Mouse (Mus musculus) liver, adult 2 months (tissue): Measurements from ENCODE around the gene Gm49383. TPM values are rescaled to one million over a fixed set of nuclear protein-coding genes. Genes with fewer than 3 reads are reported as not detected.
"Not testable (repeated sequence)": the region's sequence is repeated elsewhere in the genome, so short reads cannot be mapped to it uniquely, and the experiment has no call there.

ENCODE experiments used
- DNase-seq: peaks from one replicate; pipeline ENCODE4 v3.0.0-alpha.2; 2011; ENCODE audit warnings: low read depth, low spot score; ENCODE audit errors: extremely low read depth
- H3K27ac ChIP-seq: fragments of 200-500 bp; replicated peaks from 2 replicates; pipeline ENCODE4 v1.5.1; 2012; ENCODE audit warnings: low read depth, mild to moderate bottlenecking, control low read depth, inconsistent platforms, low read length; ENCODE audit not compliant: insufficient read depth
- H3K27me3 ChIP-seq: fragments of 200-500 bp; 2 replicates; pipeline ENCODE4 v1.6.1; 2012; ENCODE audit warnings: mild to moderate bottlenecking, moderate library complexity, low read length, inconsistent platforms; ENCODE audit not compliant: control insufficient read depth, insufficient read depth
- H3K36me3 ChIP-seq: fragments of 200-500 bp; 2 replicates; pipeline ENCODE4 v1.6.1; 2012; ENCODE audit warnings: low read length, inconsistent platforms; ENCODE audit not compliant: control insufficient read depth, insufficient read depth
- H3K4me1 ChIP-seq: fragments of 200-500 bp; 2 replicates; pipeline ENCODE4 v1.6.1; 2011; ENCODE audit warnings: low read length; ENCODE audit not compliant: control insufficient read depth, insufficient read depth
- H3K4me3 ChIP-seq: fragments of 200-500 bp; 2 replicates; pipeline ENCODE4 v1.5.1; 2011; ENCODE audit warnings: low read depth, mild to moderate bottlenecking, control low read depth, low read length, moderate library complexity; ENCODE audit not compliant: insufficient read depth
- H3K79me2 ChIP-seq: fragments of 200-500 bp; 2 replicates; pipeline ENCODE4 v1.6.1; 2012; ENCODE audit warnings: inconsistent platforms, mild to moderate bottlenecking, low read length, moderate library complexity; ENCODE audit not compliant: control insufficient read depth, insufficient read depth
- H3K9ac ChIP-seq: fragments of 200-500 bp; 2 replicates; pipeline ENCODE4 v1.6.1; 2012; ENCODE audit warnings: low read depth, mild to moderate bottlenecking, control low read depth, inconsistent platforms, low read length
- CTCF ChIP-seq: fragments of 200-500 bp; IDR thresholded peaks from 2 replicates; pipeline ENCODE4 v1.5.1; 2011; ENCODE audit warnings: low read depth, low read length, control low read depth
- POLR2A ChIP-seq: fragments of 200-500 bp; IDR thresholded peaks from 2 replicates; pipeline ENCODE4 v1.6.1; 2011; ENCODE audit warnings: low read length, control low read depth; ENCODE audit not compliant: insufficient read depth; ENCODE audit errors: extremely low read depth
- WGBS: fragments of 180-500 bp; shearing (Covaris S2); methylation state at CpG from one replicate; pipeline ENCODE4 v1.1.7; 2018; 5-methylcytosine and 5-hydroxymethylcytosine counted together
- polyA plus RNA-seq: library from polyadenylated mRNA; depleted of rRNA; stranded (reverse); fragments of >200 nt; gene quantifications from 2 replicates; pipeline ENCODE4 v1.2.3, GENCODE M21; 2012
- total RNA-seq: library from RNA; depleted of rRNA; stranded (reverse); fragments of >200 nt; gene quantifications from 2 replicates; pipeline ENCODE4 v1.2.3, GENCODE M21; 2014

Gm49383 gene
- total and polyA plus RNA-seq, 2 experiments = 1.8 to 2.4 TPM

DNA sequence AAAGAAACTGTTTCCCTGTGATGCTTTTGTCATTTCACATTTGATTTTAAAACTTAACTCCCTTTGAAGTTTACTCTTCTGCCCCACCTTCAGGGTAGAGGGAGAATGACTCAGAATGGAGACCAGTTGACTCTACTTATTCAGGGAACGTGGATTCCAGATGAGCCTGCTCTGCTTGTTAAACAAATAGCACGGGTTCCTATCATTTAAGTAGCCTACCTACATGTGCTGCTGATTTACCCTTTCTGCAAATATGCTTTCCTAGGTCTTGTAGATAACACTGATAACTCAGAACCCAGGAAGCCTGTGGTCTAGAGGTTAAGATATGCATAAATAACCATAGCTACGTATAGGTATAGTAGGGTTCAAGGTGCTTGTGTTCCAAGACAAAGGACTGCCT lies 32.0 kb downstream of the Gm49383 start:
- DNase-seq = no peak
- H3K4me3 ChIP-seq = no peak overlapping the region
- H3K27me3 ChIP-seq = no peaks in the 10 kb centered on the region
- H3K9ac ChIP-seq = no peak overlapping the region
- TF ChIP-seq POLR2A (no peak), CTCF (no peak)
- no peaks in the 10 kb centered on the region for H3K79me2 ChIP-seq
- no peaks in the 10 kb centered on the region for H3K36me3 ChIP-seq
- H3K4me1 ChIP-seq = peaks cover 2% of the 10 kb centered on the region; the same call in 1 of the 2 replicates
- H3K27ac ChIP-seq = no peak overlapping the region
- WGBS = 65% methylated on average over 3 of the region's 3 CpGs

DNA sequence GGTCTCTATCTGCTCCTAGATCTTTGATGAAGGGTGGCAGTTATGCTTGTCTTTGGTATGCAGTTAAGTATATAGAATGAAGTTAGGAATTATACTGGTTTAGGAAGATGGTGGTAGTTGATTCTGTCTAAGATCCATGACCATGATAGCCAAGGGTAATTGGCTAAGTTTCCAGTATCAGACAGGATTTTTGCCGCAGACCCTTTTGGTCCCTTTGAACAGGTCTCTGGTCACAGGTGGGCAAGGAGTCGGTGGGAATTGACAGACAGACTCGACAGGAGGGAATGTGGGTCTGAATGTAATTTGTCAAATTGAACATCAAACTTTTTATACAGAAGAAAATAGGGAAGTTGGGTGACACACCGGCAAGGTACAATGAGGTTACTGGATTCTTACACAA lies 33.3 kb downstream of the Gm49383 start:
- not testable (repeated sequence) for H3K27me3 ChIP-seq, H3K79me2 ChIP-seq, DNase-seq, H3K27ac ChIP-seq, H3K4me3 ChIP-seq, H3K9ac ChIP-seq, H3K4me1 ChIP-seq, H3K36me3 ChIP-seq
- WGBS = 92% methylated on average over 4 of the region's 4 CpGs

DNA sequence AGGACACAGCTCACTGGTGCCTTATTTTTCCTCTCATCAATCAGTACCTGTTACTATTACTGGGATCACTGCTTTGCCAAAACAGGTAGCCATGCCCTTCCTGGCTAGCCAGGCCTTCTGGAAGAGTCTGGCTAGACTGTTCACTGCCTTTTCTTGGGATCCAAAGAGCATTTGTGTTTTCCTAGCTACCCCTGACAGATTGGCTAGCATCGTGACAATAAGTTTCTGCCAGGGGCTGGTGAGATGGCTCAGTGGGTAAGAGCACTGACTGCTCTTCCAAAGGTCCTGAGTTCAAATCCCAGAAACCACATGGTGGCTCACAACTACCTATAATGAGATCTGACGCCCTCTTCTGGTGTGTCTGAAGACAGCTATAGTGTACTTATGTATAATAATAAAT lies 36.2 kb downstream of the Gm49383 start:
- not testable (repeated sequence) for DNase-seq, H3K9ac ChIP-seq, H3K27ac ChIP-seq, H3K79me2 ChIP-seq, H3K4me3 ChIP-seq, H3K4me1 ChIP-seq, H3K27me3 ChIP-seq
- H3K36me3 ChIP-seq = peaks cover 20% of the 10 kb centered on the region
- WGBS = 89% methylated on average over 2 of the region's 2 CpGs

DNA sequence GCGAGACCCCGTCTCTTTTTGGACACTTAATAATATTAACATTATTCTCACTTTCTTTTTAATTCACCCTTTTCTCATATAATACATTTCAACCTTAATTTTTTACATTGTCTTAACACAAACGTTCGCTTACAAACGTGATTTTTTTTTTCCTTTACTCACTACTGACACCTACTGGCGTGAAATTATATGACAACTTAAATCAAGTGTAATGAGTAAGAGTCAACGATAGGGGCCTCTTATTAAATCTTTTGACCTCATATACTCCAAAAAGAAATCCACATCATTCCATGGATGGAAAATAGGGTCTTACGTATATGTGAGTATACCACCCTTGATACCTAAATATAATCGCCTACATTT lies 37.3 kb downstream of the Gm49383 start:
- peak; percentile 68 for DNase-seq

DNA sequence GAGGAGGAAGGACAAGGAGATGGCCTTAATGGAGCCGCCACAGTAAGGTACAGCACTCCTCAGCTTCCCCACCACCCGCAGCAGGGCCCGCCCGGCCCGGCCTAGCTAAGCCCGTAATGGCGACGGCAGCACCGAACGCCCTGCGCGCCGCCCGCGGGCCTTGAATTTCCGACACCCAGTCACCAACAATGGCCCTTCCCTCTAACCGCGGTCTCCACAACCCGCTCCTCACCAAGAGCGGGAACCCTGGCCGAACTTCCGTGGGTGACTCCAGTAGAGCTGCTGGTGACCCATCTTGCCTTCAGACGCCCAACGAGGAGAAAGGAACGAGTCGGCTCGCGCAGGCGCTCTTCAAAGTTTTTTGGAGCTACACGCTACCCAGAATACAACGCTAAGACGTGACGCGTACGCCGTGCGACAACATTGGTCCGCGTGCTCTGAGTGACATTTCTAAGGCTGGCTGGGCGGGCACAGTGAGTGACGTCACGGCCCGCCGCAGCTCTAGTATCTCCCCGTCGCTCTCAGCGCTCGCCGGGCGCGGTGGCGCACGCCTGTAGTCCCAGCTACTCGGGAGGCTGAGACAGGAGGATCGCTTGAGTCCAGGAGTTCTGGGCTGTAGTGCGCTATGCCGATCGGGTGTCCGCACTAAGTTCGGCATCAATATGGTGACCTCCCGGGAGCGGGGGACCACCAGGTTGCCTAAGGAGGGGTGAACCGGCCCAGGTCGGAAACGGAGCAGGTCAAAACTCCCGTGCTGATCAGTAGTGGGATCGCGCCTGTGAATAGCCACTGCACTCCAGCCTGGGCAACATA lies 37.9 kb downstream of the Gm49383 start, which contains the start of gene Rps29:
Gene Rps29 (minus strand): TSS at position 422 of the 813 bp plus-strand sequence.
- H3K27me3 ChIP-seq, H3K4me1 ChIP-seq, H3K79me2 ChIP-seq: not testable (repeated sequence)
- peak; percentile 88 for TF ChIP-seq POLR2A
- Histone ChIP-seq H3K9ac (peak within 1 kb of the TSS; percentile 93), H3K4me3 (peak within 1 kb of the TSS; percentile 89), H3K36me3 (peaks cover 20% of the 10 kb centered on the region), H3K27ac (peak within 1 kb of the TSS; percentile 80)
- WGBS = under 1% methylated on average over 60 of the region's 68 CpGs
- DNase-seq = peak; percentile 97

More for the DNA sequence above, 37.3 kb downstream of the Gm49383 start:
- peaks cover 20% of the 10 kb centered on the region for H3K36me3 ChIP-seq
- WGBS = 3% methylated on average over 9 of the region's 9 CpGs
- no peak for TF ChIP-seq POLR2A
- peak; percentile 43; the same call in 1 of the 2 replicates for TF ChIP-seq CTCF
- H3K4me1 ChIP-seq = 0 out of 2 replicates have a peak, but pooled peaks cover 4% of the 10 kb centered on the region
- no peak overlapping the region for H3K9ac ChIP-seq
- no peaks in the 10 kb centered on the region for H3K27me3 ChIP-seq
- H3K79me2 ChIP-seq = no peaks in the 10 kb centered on the region
- no peak overlapping the region for H3K4me3 ChIP-seq
- no peak overlapping the region for H3K27ac ChIP-seq

DNA sequence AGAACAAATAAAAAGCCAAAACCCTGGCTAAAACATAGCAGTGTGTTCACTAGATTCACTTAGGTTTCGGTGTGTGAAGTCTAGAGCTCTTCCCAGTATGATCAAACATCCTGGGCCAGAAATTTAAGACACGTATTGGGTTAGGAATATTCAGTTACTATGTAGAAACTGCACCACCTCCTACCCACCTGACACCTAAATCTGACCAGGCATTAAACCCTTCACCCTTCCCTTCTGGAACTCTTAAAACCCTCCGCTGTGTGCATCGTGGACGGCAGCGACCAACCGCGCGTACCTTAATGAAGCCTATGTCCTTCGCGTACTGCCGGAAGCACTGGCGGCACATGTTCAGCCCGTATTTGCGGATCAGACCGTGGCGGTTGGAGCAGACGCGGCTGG lies 38.5 kb downstream of the Gm49383 start:
- WGBS = 0% methylated on average over 19 of the region's 19 CpGs
- H3K36me3 ChIP-seq = peaks cover 20% of the 10 kb centered on the region
- no peaks in the 10 kb centered on the region for H3K79me2 ChIP-seq
- H3K4me1 ChIP-seq = 0 out of 2 replicates have a peak, but pooled peaks cover 4% of the 10 kb centered on the region
- DNase-seq = peak; percentile 26
- peak overlapping the region; percentile 89 for H3K4me3 ChIP-seq
- no peaks in the 10 kb centered on the region for H3K27me3 ChIP-seq
- peak overlapping the region; percentile 93 for H3K9ac ChIP-seq
- TF ChIP-seq POLR2A = no peak
- no peak for TF ChIP-seq CTCF
- peak overlapping the region; percentile 80 for H3K27ac ChIP-seq
